Mouse (Mus musculus) right cerebral cortex, postnatal 36 days (tissue): ENCODE measurements at regions not wholly inside any gene's neighbourhood (a gene's known extent, or its start where the extent isn't known, plus 50 kb on each side); places are given as distances from the start of the nearest gene placed in this dataset.

Source experiments
- DNase-seq, 2 experiments: peaks; one replicate each; pipeline ENCODE4 v3.0.0; 2022; ENCODE audit warnings: low spot score in 2 of 2, mixed read lengths in 1 of 2

DNA sequence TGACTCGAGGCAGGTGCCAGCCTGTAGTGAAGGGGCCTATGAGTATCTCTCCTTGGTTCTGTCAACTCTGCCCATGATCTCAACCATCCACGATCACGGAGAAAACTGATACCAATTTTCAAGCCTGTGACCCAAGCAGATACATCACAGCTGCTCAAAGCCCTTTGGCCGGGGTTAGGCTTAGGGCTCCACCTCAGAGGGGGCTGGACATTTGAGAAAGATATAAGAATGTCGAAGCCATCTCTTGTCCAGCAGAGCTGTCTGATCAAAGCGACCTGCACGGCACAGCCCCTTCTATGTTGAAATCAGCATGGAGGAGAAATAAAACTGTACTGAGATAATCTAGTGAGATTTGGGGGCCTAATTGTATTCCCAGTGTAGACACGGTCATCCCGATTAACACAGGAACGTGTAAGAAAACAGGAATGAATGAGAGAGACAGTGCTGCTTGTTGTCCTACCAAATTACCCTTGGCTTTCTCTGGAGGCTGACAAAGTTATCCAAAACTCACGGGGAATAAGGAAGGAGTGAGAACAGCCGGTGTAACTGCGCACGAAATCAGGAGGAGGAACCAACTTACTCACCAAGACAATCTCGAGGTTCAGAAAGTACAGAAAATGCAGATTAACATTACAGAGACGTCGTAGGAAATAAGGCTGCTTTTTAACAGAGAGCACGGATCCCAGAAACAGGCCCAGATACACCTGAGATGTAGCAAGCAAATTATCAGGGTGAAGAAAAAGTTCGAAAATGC lies 212.7 kb upstream of the Amigo2 start:
- no peak for DNase-seq

- no peak for DNase-seq
Observed at GRCm38 (mm10) chr15:97458748-97459221, 211.7 kb upstream of the Amigo2 start.

DNA sequence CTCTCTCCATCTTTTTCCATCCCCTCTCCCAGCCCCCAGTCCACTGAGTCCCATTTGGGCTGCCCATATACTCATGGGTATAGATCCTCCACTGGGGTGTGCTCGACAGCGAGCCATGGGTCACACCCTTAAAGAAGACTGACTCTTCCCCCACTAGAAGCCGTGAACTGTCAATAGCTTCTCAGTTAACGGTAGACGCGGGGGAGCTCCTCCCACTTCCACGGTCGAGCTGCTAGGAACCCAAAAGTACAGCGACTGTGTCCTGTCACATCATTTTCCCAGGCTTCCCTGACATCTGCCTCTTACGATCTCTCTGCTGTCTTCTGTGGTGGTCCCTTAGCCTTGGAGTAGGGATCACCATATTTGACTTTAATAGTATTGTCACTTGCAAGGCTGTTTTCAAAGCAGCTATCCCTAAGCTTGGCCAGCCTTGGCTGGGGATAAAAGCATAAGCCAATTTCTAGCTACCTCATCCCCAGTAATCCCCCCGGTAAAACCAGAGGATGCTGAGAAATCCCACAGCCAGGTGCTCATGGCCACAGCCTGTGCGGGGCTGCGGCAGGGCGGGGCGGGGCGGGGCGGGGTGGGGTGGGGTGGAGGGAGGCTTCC lies 211.2 kb upstream of the Amigo2 start:
- no peak for DNase-seq

DNA sequence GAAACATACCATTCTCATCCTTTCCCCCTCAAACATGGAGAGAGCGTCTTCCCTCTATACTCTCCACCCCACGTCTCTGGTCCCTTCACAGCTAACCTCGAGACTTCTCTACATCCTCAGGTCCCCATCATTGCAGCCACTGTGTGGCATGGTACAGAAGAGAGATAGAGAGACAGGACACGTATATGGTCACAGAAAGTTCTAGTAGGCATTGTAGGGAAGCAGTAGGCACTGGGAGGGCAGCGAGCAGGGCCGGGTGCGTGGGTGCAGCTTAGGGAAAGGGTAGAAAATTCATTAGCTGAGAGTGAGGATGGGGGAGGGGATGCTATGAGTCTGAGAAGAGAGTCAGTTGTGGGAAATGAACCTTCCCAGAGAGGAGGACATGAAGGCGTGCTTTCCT lies 210.4 kb upstream of the Amigo2 start:
- DNase-seq = no peak

DNA sequence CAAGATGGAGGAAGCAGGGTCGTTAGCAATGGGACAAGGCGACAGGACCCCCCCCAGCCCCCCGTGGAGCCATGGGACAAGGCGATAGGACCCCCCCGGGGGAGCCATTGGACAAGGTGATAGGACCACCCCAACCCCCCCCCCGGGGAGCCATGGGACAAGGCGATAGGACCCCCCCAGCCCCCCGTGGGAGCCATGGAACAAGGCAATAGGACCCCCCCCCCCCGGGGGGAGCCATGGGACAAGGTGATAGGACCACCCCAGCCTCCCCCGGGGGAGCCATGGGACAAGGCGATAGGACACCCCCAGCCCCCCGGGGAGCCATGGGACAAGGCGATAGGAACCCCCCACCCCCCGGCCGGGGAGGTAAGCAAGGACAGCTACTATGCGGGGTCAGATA lies 209.9 kb upstream of the Amigo2 start:
- no peak for DNase-seq

DNA sequence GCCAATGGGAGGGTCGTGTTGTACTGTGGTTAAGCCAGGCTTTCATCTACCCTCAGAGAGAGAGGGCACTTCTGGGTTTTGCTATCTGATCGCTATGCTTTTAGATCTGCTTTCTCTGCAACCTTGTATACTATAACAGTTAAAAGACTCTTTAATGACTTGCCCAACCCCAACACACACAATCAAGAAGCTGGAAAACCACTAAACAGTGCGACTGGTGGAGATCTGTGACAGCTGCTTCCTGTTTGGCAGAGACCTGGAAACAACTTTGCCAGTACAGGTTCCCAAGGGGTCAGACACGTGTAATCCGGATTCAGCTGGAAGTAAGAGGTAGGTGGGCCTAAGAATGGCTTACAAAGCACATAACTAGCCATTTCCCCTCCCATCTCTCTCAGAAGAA lies 208.6 kb upstream of the Amigo2 start:
- DNase-seq = no peak

- no peak for DNase-seq
Observed at GRCm38 (mm10) chr15:97449724-97450123, 202.6 kb upstream of the Amigo2 start.

GRCm38 (mm10) chr15:97449001-97449400 lies 201.9 kb upstream of the Amigo2 start:
- no peak for DNase-seq

DNA sequence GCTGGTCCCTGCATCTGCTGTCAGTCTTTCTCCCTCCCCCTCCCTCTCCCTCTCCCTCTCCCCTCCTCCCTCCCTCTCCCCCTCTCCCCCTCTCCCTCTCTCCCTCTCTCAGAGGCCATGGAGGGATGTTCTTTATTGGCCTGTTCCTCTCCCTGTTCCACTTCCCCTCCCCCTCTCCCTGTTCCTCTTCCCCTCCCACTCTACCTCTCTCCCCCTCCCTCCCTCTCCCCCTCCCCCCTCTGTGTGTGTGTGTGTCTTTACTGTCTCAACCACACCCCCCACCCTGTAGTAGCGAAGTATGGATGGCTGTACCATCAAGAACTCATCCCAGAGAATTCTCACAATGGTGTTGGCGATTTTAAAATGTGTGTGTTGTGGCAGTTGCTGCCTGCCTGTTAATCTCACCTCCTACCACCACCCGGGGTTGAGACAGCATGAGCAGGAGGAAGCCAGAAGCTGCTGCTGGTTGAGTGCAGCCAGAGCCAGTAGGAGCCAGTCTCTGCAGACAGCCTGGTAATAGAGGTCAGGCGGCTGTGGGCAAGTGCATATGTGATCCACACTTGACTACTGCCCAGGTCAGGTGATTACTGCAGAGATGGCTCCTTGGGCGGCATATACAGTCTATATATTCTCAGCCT lies 201.3 kb upstream of the Amigo2 start:
- DNase-seq = peak in 1 of 2 experiments; percentile 16

DNA sequence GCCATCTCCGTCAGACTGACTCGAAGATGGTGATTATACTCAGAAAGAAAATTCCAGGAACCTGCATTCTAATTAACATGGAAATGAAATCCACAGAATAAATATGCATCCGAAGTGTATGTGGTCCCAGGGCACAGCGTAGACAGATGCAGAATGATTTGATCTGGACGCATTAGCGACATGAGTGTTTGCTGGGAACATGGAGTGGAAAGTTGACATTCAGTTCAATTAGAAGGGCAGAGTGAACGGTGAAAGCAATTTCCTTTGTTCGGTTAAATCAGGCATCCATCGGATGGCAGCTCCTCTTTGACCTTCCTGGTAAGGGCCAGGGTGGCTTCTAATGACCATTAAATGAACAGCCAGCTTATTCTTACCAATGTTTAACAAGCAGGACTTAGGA lies 199.1 kb upstream of the Amigo2 start:
- no peak for DNase-seq

DNA sequence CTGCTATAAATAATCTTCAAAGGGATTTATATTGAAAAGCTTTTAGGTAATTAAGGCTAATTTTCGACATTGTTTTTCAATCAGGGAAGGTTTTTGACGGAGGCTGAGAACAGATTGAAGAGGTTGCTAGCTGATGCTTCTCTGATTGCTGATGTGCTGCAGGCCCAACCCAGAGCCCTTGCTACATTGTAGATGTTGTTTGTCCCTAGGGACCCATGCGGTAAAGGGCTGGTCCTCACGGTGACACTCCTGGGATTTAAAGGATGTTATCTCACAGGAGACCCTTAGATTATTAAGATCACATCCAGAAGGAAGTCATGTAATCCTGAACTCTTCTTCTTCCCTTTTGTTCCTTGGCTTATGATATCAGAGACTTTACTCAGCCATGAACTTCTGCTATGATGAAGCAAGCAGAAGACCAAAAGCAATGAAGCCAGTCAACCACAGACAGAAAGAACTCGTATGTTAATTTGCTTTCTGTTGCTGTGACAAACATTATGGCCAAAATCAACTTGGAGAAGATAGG lies 191.2 kb upstream of the Amigo2 start:
- DNase-seq = no peak
